Mouse (Mus musculus) kidney, adult 8-10 months (tissue): ENCODE results near the gene Casz1.

Source experiments
- DNase-seq, 2 experiments: peaks; one replicate each; pipeline ENCODE4 v3.0.0; 2022

The Casz1 gene

DNA sequence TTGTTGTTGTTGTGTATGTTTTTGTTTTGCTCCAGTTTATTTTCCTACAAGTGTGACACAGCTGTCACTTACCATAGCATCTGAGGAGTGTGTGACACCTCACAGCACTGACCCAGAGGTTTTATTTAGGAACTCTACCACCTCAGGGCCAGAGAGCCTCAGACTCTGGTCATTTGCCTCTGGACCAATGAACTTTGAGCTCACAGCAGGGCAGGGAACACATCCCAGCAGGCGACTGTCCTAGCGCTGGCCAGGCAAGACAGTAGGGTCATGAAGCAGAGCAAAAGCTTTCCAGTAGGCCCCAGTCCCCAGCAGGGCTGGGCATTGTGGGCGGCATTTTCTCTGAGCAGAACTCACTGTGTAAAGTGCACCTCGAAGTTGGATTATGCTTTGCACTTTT lies 1.2 kb upstream of the Casz1 start:
- peak in 1 of 2 experiments; percentile 31 for DNase-seq

DNA sequence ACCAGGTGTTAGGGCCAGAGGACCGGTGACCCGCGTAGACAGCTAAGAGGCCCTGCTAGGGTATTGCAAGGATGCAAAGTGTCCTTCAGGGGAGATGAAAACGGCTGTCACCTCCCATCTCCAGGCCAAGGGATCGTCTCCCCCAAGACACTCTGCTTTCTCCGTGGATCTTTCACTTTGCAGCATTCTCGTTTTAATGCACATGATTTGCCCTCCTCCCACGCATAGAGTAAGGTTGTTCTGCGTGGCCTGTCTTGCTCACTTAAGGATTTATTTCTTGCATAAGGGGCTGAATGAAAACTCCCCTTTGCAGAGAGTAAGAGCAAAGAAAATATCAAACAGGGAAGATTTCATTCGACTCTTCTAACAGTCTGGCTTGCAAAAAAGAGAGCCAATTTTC lies 593 bp upstream of the Casz1 start:
- no peak for DNase-seq

DNA sequence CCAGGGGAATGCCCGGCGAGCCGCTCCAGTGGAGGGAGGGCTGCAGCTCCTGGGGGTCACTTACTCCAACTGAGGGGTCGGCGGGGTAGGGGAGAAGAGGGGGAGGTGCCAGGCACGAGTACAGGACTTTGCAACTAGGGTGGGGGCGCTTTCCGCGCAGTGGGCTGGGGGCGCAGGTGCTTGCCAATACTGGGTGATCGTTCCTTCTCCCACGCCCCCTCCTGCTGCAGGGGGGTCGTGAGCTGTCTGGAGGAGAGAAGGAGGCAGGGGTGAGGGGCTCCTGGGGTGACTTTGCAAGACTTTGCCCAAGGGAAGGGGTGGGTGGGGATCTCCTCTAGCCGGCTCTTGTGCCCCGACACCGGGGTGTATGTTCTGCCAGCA lies 541 bp downstream of the Casz1 start:
- no peak for DNase-seq

DNA sequence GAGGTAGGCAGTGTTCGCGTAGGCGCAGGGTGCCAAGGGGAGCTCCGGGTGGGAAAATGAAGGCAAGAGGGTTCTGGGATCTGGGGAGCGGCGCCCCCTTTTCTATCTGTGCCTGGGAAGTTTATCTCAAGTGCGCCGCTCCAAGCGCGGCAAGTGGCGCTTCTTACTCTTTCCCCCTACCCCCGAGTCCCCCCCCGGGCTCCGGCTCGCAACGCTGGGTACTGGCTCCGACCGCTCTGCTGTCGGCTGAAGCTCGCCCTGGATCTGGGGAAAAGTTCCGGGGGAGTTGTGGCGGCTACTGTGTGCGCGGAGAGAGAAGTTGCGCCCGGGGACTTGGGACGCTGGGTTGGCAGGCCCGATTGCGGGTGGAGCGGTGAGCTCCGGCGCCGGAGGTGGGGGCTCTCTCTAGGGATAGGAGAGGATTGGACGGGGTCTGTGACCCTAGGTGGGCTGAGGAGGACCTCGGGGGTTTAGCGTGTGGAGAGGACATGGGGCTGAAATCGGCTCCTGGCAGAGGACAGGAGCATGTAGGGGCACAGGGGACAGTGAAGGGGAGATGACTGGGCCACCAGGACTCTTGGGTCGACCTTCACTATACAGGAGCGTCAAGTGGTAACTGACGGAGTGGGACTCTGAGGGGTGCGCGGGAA lies 1.1 kb downstream of the Casz1 start:
- no peak for DNase-seq

DNA sequence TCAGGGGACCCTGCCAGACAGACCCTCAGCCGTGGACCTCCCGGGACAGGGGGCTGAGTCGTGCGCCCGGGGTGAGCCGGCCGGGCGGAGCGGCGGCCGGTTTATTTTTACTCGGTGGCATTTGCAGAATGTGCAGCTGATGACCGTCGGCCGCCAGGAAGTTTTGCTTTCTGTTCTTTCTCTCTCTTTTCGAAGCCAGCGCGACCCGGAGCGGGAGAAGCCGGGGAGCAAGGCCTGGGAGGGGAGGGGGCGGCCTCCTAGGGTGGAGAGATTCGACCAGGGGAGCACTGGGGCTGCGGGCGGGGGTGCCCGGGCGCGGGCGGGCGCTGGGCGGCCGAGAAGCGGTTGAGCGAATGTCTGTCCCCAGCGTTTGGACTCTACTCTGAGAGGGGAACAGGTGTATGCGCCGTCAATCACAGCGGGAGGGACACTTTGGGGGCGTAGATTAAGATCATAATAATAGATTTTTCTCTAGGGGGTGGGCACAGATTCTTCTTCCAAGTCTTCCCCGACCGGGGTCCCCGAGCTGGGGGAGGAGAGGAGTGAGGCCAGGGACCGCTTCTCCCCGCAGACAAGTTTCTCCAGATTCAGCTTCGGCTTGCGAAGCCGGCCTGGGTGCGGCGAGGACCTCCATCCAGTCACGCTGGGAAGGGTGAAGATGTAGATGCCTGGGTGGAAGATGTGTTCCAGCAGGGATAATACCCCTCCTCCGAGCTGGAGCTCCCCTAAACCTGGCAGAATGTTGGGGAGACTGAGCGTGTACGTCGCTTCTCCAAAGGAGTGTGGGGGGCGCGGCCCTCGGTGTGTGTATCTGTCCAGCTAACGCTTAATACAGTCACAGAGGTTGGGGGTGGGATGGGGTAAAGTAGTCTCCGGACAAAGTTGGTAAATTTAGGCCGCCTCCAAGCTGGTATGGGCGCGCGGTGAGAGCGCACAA lies 1.9 kb downstream of the Casz1 start:
- peak in 1 of 2 experiments; percentile 22 for DNase-seq

DNA sequence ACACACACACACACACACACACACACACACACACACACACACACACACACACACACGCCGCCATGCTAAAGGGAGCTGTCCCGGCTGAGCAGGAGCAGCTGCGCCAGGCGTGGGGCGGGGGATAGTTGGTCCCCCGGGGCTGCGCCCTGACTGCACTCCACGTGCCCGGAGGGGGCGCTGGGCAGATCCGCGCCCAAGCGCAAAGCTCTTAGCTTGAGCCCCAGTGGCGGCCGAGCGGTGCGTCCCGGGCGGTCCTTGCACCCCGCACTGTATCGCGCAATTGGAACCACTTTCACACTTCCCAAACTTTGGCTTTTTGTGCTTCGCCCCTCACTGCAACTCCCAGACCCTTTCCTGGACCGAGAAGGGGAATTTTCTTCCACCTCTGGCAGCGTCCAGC lies 2.6 kb downstream of the Casz1 start:
- no peak for DNase-seq

DNA sequence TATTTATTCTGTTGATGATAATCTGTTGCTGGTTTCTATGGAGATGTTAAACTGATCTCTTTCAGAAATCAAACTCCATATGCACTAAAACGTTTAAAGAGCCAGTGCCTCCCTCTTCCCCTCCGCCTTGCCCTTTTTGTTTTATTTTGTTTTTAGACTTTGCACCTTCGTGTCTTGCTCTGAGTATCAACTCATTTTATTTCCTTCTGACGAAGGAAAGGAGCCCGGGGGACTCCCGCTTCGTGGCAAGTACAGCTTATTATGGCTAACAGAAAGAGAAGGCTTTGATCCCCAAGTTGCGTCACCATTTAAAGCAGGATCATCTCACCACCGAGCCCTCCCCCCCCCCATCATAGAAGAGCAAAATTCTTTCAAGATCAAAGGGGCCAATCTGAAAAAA lies 3.2 kb downstream of the Casz1 start:
- no peak for DNase-seq

DNA sequence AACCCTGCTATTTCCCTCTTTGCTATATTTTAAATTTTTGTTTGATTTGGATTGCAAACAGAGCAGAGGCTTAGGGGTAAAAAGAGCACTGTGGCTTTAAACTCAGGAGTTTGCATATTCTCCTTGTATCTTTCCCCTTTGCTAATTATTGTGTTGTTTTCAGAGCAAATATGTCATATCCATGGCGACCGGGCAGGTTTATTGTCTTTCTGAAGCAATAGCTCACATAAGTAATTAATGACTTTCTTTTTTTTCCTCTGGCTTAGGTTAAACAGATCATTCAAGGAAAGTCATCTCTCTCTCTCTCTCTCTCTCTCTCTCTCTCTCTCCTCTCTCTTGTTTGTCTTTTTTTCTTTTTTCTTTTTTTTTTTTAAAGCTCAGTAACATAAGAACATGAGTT lies 4.6 kb downstream of the Casz1 start:
- no peak for DNase-seq

DNA sequence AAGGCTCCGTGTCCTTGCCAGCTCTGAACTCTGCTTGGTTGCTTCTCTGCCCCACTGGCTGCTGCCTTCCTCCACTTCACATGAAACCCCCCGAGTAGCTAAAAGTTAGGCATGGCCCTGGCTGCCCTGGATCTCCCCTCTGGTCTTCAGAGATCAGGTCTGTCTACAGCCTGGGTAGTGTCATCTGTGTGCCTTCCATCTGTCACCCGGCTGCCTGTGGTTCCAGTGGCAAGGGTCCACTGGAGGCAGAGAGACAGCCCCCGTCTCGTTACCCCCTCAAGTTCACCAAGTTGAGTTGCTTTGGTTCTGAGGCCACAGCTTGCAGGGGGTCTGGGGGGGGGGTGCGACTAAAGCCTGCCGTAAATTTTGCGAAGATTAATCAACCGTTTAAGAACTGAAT lies 6.5 kb downstream of the Casz1 start:
- DNase-seq: no peak

DNA sequence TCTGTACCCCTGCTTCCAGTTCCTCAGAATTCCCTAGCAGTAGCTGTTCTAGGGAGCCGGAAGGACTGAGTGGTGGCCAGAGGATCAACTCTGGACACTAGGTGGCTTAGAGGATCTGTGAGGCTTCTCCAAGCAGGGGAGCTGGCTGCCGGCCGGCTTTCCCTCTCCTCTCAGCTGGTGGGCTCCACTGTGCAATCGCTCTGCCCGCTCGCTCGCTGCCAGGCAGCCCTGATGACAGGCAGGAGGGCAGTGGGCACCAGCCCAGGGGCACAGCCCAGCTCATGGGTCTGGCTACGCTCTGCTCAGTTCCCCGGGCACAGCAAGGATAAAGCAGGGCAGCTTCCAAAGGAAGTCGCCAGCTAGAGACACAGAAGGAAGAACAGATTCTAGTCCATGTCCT lies 7.7 kb downstream of the Casz1 start:
- DNase-seq: peak in 1 of 2 experiments; percentile 30

DNA sequence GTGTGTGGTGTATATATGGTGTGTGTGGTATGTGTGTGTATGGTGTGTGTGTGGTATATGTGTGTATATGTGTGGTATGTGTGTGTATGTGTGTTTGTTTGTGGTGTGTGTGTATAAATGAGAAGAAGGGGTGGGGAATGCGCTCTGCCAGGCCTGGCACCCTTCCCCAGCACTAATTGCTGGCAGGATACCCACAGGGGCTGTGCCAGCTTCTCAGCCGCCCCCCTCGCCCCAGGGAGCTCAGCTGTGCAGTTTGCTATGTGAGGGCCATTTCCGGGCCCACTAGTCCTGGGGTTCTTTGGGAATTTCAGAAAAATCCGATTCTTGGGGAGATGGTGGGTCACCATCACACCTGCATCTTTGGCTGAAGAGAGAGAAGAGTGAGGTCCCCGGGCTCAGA lies 9.0 kb downstream of the Casz1 start:
- DNase-seq: no peak

DNA sequence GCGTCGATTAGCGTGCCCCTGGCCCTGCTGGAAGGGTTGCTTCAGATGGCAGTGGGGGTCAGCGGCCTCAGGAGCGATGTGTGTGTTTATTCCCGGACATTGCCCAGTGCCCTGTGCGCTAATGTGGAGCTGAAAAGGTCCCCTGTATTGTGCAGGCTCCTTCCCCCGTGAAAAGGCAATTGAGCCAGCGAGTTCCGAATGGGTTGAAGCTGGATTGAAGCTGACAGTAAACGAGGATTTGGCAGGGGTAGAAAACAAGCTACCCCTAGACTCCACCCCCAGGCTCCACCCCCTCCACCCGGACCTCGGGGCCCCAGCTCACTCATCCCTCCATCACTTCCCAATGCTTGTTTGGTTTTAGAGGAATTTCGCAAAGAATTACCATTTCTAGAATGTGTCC lies 12.3 kb downstream of the Casz1 start:
- DNase-seq: no peak

DNA sequence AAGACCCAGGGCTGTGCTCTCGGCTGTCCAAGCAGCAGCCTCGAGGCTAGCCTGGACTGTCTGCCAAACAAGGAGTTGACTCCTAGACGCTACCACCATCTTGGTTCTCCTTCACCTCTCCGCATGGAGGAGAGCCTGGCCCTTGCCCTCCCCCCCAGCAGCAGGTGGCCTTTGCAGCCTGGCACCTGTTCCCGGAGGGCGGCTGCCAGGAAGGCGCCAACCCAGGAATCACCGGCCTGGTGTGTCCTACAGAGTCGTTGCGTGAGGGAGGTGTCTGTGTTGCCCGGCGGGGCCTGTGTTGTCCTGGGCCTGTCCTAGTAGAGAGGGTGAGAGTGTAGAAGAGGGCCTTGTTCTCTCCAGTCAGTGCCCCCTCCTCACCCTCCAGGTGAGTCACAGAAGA lies 13.9 kb downstream of the Casz1 start:
- DNase-seq: no peak

DNA sequence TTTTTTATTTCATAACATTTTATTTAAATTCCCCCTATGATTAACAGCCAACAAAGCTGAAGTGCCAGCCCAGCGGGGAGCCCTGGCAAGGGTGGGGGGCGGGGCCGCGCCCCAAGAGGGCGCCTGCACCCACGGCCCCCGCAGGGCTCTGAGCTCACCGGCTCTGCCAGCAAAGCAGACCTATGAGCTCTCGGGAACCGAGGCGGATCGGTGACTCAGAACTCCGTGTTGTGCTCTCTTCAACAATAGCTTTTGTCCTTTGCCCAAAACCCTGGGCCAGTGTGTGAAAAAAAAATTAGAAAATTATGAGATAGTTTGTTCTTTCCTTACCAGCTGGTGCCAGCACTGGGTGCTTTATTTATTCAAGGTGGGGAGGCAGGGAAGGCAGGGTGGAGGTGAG lies 15.9 kb downstream of the Casz1 start:
- no peak for DNase-seq

DNA sequence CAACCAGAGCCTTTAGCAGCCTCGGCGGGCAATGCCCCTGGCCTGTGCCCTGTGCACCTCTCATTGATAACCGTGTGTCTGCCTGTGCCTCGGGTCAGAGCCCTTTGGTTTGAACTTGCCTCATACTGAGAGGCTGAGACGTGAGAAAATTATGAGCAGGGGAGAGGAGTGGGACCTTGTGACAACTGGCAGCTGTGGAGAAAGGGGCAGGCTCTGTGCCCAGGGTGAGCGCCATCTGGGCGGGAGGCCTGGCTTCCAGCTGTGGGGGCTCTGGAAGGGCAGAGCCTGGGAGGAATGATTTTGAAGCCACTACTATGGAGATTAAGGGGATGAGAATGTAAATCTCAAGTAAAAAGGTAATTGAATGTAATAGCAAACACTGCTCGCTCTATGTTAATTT lies 19.1 kb downstream of the Casz1 start:
- no peak for DNase-seq

DNA sequence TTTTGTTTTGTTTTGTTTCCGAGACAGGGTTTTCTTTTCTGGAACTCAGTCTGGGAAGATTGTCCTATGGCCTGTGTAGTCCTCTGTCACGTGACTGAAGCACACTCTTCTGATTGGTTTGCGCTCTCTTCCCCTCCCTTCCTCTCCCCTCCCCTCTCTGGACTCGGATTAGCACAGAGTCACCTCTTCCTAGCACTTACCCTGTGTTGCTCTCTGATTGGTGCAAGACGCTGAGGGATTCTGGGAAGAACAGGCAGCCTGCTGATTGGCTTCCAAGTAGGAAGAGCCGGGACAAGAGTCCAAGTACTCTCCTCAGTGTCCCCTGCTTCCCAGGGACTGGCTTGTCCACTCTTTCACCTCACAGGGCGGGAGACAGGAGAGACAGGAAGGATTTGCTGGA lies 26.1 kb downstream of the Casz1 start:
- peak in 1 of 2 experiments; percentile 40 for DNase-seq

DNA sequence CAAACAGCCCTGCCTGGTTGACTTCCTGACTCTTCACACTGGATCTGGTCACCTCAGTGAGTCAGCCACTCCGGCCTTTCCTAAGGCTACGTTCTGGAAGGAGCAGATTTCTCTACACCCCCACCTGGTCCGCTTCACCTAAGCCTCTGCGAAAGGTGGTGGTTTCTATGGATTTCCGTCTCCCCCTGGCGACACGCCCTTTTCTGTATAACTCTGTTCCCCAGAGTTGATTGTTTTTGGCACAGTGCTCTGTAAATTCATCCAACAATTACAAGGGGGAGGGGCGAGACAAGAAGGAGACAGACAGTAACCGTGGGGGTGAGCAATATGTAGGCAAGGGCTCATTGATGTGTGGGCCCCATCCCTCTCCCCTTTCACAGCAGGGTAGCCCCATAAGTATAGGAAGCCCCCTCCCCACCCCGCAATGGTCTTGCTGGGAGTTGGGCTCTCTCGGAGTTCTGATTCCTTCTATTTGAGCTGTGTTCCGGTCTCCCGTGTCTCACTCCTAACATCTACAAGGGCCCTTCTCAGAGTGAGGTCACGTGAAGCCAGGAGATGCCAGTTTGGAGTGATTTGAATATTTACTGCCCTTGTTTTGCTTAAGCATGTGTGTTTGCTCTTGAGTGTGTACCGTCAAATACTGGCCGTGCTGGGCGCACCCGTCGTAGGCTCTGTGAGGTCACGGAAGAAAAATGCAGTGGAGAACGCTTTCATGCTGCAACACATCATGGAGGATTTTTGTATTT lies 29.2 kb downstream of the Casz1 start:
- peak in 1 of 2 experiments; percentile 38 for DNase-seq

DNA sequence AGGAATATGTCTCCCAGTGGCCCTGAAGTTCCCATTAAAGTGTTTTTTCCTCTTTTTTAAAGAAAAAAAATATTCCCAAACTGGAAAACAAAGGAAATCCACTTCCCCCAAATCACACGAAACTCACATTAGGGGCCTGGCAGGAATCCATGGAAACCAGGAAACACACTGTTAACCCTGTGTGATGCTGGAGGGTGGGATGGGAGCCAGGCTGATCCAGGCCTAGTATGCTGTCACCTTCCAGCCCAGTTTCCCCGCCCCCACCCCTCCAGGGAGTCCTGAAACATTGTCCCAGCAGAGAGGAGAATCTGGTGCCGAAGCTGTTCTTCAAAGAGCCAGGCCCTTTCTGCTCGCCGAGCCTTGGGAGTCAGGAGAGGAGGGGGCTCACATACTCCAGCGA lies 32.2 kb downstream of the Casz1 start:
- DNase-seq: no peak

DNA sequence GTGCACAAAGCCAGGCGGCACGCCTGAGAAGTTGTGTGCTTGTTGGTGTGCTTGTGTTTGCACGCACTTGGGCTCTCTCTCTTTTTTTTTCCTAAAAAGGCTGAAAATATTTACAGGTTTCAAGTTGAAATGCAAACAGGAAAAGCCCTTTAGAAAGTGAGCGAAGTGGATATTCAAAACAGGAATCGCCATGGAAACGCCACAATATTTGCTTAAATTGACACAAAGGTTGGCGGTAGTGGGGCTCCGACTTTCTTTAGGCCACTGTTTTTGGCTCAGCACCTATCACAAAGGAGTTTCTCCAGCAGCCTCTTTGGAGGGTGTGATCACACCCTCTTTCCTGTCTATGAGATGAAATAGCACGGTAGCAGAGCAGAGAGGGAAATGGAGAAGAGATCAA lies 32.8 kb downstream of the Casz1 start:
- no peak for DNase-seq

DNA sequence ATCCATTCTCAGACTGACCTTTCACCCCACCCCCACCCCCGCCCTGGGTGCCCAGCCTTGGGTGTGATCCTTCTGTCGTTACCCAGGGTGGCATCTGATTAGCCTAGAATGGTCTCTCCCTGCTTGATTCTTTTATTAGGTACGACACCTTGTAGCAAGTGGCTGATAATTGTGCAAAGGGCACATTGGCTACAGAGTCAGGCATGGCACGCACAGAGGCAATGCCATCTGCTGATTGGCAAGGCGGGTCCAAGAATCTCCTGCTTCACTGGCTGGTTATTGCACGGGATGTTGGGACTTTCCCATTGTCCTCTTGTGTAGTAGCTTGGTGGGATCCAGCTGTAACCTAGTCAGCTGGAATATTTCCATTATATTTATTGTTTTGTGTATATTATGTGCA lies 33.4 kb downstream of the Casz1 start:
- no peak for DNase-seq

DNA sequence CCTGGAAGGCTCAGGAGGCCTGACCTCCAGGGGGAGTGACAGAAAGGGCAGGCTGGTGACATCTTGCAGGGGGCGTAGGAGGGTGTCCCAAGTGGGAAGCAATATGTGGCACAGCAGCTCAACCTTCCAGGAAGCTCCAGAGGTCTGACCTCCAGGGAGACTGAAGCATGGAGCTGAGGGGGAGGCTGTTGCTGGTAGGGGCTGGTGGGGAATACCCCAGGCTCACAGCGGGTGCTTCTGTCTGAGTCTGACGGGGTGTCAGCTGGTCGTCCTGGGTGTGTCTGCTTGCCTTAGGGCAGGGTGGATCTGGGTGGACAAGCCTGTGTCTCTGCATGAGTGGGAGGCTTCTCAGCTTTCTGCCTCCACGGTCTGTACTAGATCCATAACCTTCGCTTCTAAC lies 38.1 kb downstream of the Casz1 start:
- no peak for DNase-seq

DNA sequence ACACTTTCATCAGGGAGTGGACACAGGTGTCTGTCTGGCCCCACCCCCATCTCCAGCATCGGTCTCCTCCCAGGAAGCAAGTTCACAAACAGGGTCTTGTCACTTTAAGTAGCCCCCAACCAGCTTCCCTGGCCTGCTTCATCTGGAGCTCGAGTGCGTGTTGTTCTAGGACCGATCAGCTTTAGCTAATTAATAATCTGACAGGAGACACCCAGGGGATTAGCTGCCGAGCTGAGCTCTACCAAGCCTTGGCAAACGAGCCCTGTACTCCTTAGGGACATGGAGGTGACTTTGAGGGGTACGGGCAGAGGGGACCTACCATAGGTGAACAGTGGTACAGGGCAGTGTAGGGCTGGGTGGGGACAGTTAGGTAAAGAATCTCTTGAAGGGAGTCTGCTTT lies 40.7 kb downstream of the Casz1 start:
- no peak for DNase-seq

DNA sequence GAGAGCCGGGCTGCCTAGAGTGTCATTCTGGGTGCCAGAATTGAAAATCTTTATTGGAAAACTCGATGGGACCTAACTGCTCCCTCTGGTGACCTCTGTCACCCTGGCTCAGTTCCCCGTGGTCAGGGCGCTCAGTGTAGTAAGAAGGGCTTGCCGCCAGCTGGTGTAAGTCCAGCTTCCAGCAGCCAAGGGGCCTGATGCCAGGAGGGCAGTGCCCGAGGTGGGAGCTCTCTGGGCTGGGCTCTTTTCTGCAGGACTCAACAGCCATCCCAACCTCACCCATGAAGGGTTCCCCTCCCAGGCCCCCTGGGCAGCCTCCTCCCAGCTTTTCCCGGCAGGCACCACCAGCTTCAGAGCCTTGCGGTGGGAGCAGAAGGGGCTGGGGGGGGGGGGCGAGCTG lies 42.0 kb downstream of the Casz1 start:
- DNase-seq: peak; percentile 86 to 90

DNA sequence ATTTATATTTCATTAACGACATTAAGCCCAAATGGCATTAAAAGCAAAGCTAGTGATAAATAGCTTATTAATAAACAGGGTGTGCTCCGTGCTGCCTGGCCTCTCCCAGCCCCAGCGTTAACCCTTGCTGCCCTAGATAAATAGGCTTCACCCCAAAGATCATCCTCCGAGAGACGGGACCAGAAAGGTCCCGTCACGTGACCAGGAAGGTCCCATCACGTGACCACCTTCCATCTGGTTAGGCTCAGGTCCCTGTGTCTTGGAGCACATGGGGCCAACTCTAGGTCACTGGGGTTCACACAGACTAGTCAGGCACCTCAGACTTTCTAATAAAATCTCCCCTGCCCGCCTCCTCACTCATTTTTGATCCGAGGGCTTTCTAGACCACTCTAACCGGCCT lies 42.5 kb downstream of the Casz1 start:
- DNase-seq: no peak
